Mouse (Mus musculus) E14TG2a.4 (cell line): ENCODE results near the gene Gtf2h3.

Experiments
- CTCF ChIP-seq: conservative IDR thresholded peaks from 2 replicates; pipeline ENCODE4 v1.5.1; 2014; ENCODE audit warnings: low read length
- NANOG ChIP-seq: IDR thresholded peaks from 2 replicates; pipeline ENCODE4 v1.6.1; 2014; ENCODE audit warnings: borderline replicate concordance, low read length, mixed read lengths
- POU5F1 ChIP-seq: IDR thresholded peaks from 2 replicates; pipeline ENCODE4 v1.6.1; 2014; ENCODE audit warnings: low read length, borderline replicate concordance

DNA sequence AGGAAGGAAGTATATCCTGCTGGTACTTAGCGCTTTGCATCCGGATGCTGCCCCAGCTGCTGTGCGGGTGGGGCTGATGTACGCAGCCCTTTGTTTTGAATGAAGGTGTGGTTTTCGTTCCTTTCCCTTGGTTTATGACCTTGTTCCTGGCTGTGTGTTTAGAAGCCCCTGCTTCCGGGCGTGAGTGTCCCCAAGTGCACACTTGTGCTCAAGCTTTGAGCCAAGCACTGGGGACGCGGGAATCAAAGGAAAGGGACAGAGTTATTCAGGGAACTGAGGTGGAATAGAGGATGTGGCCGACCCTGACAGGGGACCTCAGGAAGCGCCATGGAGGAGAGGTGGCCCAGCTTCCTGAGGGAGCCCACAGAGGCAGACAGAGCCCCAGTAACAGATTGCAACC, 35.8 kb downstream of the Gtf2h3 start:
- TF ChIP-seq CTCF (no peak), POU5F1 (no peak), NANOG (no peak)
